Mouse (Mus musculus) kidney, adult 9 months (tissue): ENCODE results near the gene Ascl4.

ENCODE experiments used
- DNase-seq: peaks from one replicate; pipeline ENCODE4 v3.0.0; 2022

Gene Ascl4

DNA sequence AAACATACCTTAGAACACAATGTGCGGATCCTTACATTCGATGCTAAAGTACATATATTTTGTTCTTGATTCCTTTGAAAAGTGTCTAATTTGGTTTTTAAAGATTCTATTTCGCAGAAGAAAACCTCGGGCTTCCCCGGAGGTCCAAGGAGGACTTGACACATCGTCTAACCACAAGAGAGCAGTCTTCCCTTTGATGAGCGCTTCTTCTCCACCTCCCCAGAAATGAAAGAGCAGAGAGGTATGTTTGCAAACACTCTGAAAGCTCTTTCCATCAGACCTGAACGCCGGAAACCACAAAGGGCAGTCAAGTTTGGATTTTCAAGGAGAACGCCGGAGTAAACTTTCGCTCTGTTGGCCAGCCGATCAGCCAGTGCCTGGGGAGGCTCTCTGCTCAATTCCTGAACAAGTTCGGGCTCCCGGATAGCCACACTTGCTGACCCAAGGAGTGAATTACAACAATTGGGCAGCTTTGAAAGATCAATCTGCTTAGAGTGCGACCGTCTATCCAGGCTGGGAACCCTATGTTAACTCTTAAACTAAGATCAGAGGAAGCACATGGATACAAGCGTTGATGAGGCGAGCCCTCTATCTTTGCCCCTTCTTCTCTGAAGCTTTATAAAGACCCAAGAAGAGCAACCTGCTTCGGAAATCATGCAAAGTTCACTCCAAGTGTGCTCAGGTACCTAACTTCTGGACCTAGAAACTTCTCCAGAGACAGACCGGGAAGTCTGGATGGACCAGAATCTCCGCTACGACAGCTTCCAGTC, at the start of gene Ascl4:
Gene Ascl4 (plus strand): TSS at position 6 of the 770 bp plus-strand sequence.
- peak; percentile 42 for DNase-seq

DNA sequence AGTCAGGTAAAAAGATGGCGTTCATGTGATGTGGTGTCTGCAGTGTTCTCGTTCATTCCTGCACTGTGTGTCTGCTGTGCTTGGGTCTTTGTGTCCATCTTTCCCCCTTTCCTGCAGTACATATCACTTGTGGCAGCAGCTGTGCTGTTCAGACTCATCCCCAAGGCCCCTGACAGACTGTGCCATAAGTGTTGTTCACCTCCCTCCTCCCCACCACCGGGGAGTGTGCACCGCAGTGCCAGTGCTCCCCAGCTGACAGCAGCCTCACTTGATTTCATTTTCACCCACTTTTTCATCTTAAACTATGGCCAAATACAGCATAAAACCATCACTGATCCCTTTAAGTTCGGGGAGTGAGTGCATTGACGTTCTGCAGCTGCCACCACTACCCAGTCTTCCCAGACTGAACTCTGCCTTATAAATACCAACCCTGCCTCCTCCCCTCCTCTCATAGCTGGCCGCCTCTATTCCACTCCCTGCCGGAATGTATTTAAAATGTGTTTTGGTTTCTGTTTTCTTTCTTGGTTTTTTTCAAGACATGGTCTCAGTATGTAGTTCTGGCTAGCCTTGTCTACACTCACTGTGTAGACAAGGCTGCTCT, 47.5 kb upstream of the Ascl4 start:
- DNase-seq: no peak

- peak; percentile 98 for DNase-seq
Observed at GRCm38 (mm10) chr10:85916498-85917309, 10.8 kb upstream of the Ascl4 start, which contains the start of gene Prdm4. Prdm4 (minus strand) TSS chr10:85917142.

GRCm38 (mm10) chr10:85928499-85929207, 1.2 kb downstream of the Ascl4 start:
- peak; percentile 62 for DNase-seq

DNA sequence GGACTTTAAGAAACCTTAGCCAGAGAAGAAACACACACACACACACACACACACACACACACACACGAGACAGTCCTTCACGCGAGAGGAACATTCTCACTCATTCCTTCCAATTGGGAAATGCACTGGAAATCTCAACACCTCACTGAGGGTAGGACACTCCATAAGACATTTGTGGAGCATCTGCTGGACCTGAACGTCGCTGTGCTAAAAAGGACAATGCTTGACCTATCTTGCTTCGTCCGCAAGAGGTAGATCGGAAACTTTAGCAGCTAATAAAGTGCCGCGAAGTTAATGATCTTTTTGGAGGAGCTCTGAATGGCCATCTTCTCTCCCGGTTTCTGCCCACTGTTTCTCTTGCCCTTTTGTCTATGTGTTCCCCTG, 1.7 kb downstream of the Ascl4 start:
- DNase-seq: no peak

GRCm38 (mm10) chr10:85929962-85930361, 2.5 kb downstream of the Ascl4 start:
- no peak for DNase-seq

- no peak for DNase-seq
Observed at GRCm38 (mm10) chr10:85936280-85936965, 8.9 kb downstream of the Ascl4 start.

DNA sequence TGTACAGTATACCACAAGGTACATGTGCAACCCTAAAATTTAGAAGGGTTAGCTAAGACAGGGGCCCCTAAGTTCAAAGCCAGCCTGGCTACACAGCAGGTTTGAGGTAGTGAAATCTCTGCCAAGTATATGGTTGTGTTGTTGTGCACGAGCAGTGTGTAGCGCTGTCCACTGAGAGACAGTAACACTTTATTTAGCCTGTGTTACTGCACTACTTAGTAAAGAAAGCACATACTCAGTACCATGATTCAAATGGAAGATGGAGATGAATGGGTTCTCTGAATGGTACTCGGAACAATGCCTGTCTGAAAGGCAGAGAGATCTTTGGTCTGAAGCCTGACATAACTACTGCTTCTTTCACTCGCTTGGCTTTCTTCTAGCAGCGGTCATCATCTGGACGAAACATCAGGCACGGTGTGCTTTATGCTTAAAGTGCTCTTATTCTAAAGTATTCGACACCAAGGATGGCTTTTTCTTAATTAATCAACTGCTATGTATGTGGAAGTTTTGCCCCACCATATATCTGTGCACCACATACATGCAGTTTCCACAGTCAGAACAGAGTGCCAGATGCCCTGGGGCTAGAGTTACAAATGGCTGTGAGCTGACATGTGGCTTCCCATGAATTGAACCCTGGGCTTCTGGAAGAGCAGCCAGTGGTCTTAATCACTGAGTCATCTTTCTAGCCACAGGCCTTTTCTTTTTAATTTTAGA, 21.2 kb downstream of the Ascl4 start:
- no peak for DNase-seq

GRCm38 (mm10) chr10:85951765-85952443, 24.4 kb downstream of the Ascl4 start:
- DNase-seq: no peak

- DNase-seq: peak; percentile 52
Observed at GRCm38 (mm10) chr10:85953401-85953800, 25.9 kb downstream of the Ascl4 start.

- peak; percentile 30 for DNase-seq
Observed at GRCm38 (mm10) chr10:85954429-85954828, 26.9 kb downstream of the Ascl4 start.

GRCm38 (mm10) chr10:85956871-85957419, 29.5 kb downstream of the Ascl4 start:
- no peak for DNase-seq

GRCm38 (mm10) chr10:85957464-85957950, 30.0 kb downstream of the Ascl4 start, which contains the start of gene Rtcb:
Rtcb (minus strand) TSS chr10:85957823.
- peak; percentile 96 for DNase-seq

DNA sequence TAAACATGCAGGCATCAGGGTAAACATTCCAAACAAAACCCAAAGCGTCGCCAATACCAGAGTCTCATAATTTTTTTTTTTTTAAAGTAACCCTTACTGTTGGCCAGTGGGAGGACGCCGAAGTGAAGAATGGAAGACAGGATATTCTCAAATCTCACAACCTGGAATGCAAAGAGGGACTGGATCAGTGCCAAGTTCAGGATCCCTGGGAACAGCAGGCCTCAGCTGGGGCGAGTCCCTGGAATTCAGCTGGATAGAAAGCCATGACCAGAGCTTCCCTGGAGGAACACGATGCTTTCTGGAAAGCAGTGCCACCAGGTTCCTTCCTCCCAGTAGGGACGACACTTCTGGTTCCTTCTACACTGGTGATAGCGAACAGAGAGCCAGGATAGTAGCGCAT, 35.4 kb downstream of the Ascl4 start:
- no peak for DNase-seq

DNA sequence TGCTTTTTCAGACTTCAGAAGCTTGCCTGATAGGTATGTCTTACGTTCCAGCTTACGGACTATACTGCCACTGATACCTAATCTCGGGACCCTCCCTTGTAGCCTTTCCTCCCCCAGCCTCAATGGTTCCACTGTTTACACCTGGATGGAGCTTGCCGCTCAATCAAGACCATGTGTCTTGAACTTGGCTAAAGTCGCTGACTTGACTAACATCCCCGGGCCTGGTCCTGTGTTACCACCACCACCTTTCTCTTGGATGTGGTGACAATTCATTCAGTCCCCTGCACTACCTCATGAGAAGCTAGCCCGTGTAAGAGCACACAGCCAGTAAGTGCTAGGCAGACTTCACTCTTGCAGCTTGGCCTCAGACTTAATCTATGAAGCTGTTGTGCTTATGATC, 36.8 kb downstream of the Ascl4 start:
- no peak for DNase-seq

DNA sequence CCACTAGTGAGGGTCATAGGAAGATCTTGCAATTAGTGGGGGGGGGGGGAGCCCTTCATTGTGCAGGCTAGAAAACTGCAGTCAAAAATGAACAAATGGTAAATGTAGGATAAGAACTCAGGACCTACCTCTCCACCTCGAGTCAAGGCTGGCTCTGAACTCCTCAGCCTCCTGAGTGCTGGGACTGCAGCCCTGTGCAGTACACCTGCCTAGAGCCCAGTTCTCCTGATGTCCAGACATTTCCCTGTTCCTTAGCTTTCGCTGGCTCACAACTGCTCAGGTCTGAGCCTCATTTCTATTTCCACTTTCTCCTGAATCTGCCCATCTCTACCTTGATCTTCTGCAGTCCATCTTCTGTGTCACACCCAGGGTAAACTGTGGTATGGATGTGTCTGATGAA, 39.0 kb downstream of the Ascl4 start:
- DNase-seq: no peak

- DNase-seq: no peak
Observed at GRCm38 (mm10) chr10:85967411-85968156, 40.1 kb downstream of the Ascl4 start.

- DNase-seq: peak; percentile 94
Observed at GRCm38 (mm10) chr10:85968157-85968634, 40.7 kb downstream of the Ascl4 start.

GRCm38 (mm10) chr10:85968731-85969130, 41.2 kb downstream of the Ascl4 start:
- DNase-seq: peak; percentile 73
